Mouse (Mus musculus) kidney, embryonic 14.5 days (tissue): ENCODE data around the gene Mical2. TPM values are rescaled to one million over a fixed set of nuclear protein-coding genes. Genes with fewer than 3 reads are reported as not detected.
A peak's percentile ranks its signal among the peaks of the same experiment; 100 is the strongest.

ENCODE experiments used
- ATAC-seq: fragments of 200-750 bp; cut with Nextera tagmentation; 2 replicates; pipeline ENCODE4 v1.8.0; 2017; ENCODE audit warnings: moderate number of reproducible peaks, mild to moderate bottlenecking, moderate TSS enrichment, moderate library complexity; ENCODE audit not compliant: low FRiP score, low TSS enrichment
- H3K27ac ChIP-seq: fragments of 300-500 bp; sonication (generic); 2 replicates; pipeline ENCODE4 v1.5.1; 2014; ENCODE audit warnings: low read depth, mild to moderate bottlenecking, low read length, moderate library complexity, mixed read lengths
- H3K27me3 ChIP-seq: fragments of 300-500 bp; sonication (generic); 2 replicates; pipeline ENCODE4 v1.6.1; 2014; ENCODE audit warnings: mild to moderate bottlenecking, low read length; ENCODE audit not compliant: control insufficient read depth, insufficient read depth
- H3K36me3 ChIP-seq: fragments of 300-500 bp; sonication (generic); 2 replicates; pipeline ENCODE4 v1.6.1; 2014; ENCODE audit warnings: low read length, mixed read lengths; ENCODE audit not compliant: control insufficient read depth, insufficient read depth
- H3K4me1 ChIP-seq: fragments of 300-500 bp; sonication (generic); 2 replicates; pipeline ENCODE4 v1.6.1; 2014; ENCODE audit warnings: low read length, mixed read lengths; ENCODE audit not compliant: control insufficient read depth, insufficient read depth
- H3K4me2 ChIP-seq: fragments of 300-500 bp; sonication (generic); replicated peaks from 2 replicates; pipeline ENCODE4 v1.6.1; 2014; ENCODE audit warnings: low read depth, mild to moderate bottlenecking, low read length
- H3K4me3 ChIP-seq: fragments of 300-500 bp; sonication (generic); 2 replicates; pipeline ENCODE4 v1.5.1; 2014; ENCODE audit warnings: mild to moderate bottlenecking, low read length
- H3K9ac ChIP-seq: fragments of 300-500 bp; sonication (generic); 2 replicates; pipeline ENCODE4 v1.6.1; 2014; ENCODE audit warnings: low read depth, mild to moderate bottlenecking, low read length, moderate library complexity
- H3K9me3 ChIP-seq: fragments of 300-500 bp; sonication (generic); 2 replicates; pipeline ENCODE4 v1.6.1; 2016; ENCODE audit warnings: low read length; ENCODE audit not compliant: control insufficient read depth
- WGBS: fragments of 180-500 bp; shearing (Covaris S2); extraction: QIAGEN DNeasy Blood & Tissue Kit; methylation state at CpG from one replicate; pipeline ENCODE4 v1.1.7; 2014; 5-methylcytosine and 5-hydroxymethylcytosine counted together
- polyA plus RNA-seq: library from polyadenylated mRNA; unstranded; fragments of >200 nt; fragmentation: Nextera tagmentation; extraction: Ambion mirVana; gene quantifications from 2 replicates; pipeline ENCODE4 v1.2.1, GENCODE M21; 2014

Mical2 gene
- polyA plus RNA-seq, 1 experiment from 2014 or later: 7.7 TPM

GRCm38 (mm10) chr7:112426811-112427210 lies 201.2 kb downstream of the Mical2 start:
- Histone ChIP-seq H3K27me3 (no peaks in the 10 kb centered on the region), H3K4me2 (peak overlapping the region; percentile 68), H3K4me3 (peak overlapping the region; percentile 83; the same call in 1 of the 2 replicates), H3K36me3 (no peaks in the 10 kb centered on the region), H3K4me1 (peaks cover 8% of the 10 kb centered on the region), H3K27ac (peak overlapping the region; percentile 97; the same call in 1 of the 2 replicates), H3K9ac (no peak overlapping the region; the same call in 1 of the 2 replicates), H3K9me3 (peaks cover 6% of the 10 kb centered on the region; the same call in 1 of the 2 replicates)
- 46% methylated on average over 5 of the region's 5 CpGs for WGBS
- peak; percentile 26; the same call in 1 of the 2 replicates for ATAC-seq

- Histone ChIP-seq H3K4me1 (peaks cover 8% of the 10 kb centered on the region), H3K9ac (peak within 1 kb of the TSS; percentile 94), H3K4me3 (peak within 1 kb of the TSS; percentile 83), H3K27ac (peak within 1 kb of the TSS; percentile 97), H3K27me3 (no peaks in the 10 kb centered on the region), H3K4me2 (peak within 1 kb of the TSS; percentile 68), H3K36me3 (no peaks in the 10 kb centered on the region), H3K9me3 (peaks cover 6% of the 10 kb centered on the region; the same call in 1 of the 2 replicates)
- under 1% methylated on average over 47 of the region's 49 CpGs for WGBS
- peak; percentile 83 for ATAC-seq
These were observed 201.9 kb downstream of the Mical2 start, which contains the start of gene Parva for GRCm38 (mm10) chr7:112427357-112428157. Parva (plus strand) TSS chr7:112427505.

GRCm38 (mm10) chr7:112428158-112428535 lies 202.5 kb downstream of the Mical2 start:
- Histone ChIP-seq H3K27me3 (no peaks in the 10 kb centered on the region), H3K4me1 (peaks cover 8% of the 10 kb centered on the region), H3K9ac (peak overlapping the region; percentile 94), H3K36me3 (no peaks in the 10 kb centered on the region), H3K9me3 (peaks cover 6% of the 10 kb centered on the region; the same call in 1 of the 2 replicates), H3K4me2 (peak overlapping the region; percentile 68), H3K4me3 (peak overlapping the region; percentile 83), H3K27ac (peak overlapping the region; percentile 97)
- under 1% methylated on average over 22 of the region's 22 CpGs for WGBS
- ATAC-seq: peak; percentile 92

- H3K36me3 ChIP-seq: no peaks in the 10 kb centered on the region
- no peak overlapping the region for H3K4me3 ChIP-seq
- no peak overlapping the region for H3K4me2 ChIP-seq
- H3K27ac ChIP-seq: no peak overlapping the region
- 37% methylated on average over 3 of the region's 3 CpGs for WGBS
- no peak overlapping the region for H3K9ac ChIP-seq
- no peaks in the 10 kb centered on the region for H3K27me3 ChIP-seq
- H3K9me3 ChIP-seq: peaks cover 5% of the 10 kb centered on the region
- H3K4me1 ChIP-seq: peaks cover 25% of the 10 kb centered on the region
- no peak for ATAC-seq
These were observed 214.2 kb downstream of the Mical2 start for GRCm38 (mm10) chr7:112439846-112440245.

GRCm38 (mm10) chr7:112444152-112444984 lies 218.7 kb downstream of the Mical2 start:
- ATAC-seq: peak; percentile 80
- Histone ChIP-seq H3K9ac (no peak overlapping the region), H3K36me3 (no peaks in the 10 kb centered on the region), H3K4me2 (0 out of 2 replicates have a peak overlapping the region, but pooled peaks have one; percentile 0), H3K4me1 (peaks cover 32% of the 10 kb centered on the region), H3K27ac (no peak overlapping the region), H3K4me3 (no peak overlapping the region), H3K9me3 (no peaks in the 10 kb centered on the region), H3K27me3 (no peaks in the 10 kb centered on the region)
- WGBS: 25% methylated on average over 12 of the region's 12 CpGs

- H3K9me3 ChIP-seq: no peaks in the 10 kb centered on the region
- H3K9ac ChIP-seq: no peak overlapping the region
- 17% methylated on average over 9 of the region's 9 CpGs for WGBS
- ATAC-seq: no peak
- 0 out of 2 replicates have a peak overlapping the region, but pooled peaks have one; percentile 0 for H3K4me2 ChIP-seq
- no peak overlapping the region for H3K27ac ChIP-seq
- no peaks in the 10 kb centered on the region for H3K27me3 ChIP-seq
- H3K4me3 ChIP-seq: no peak overlapping the region
- peaks cover 32% of the 10 kb centered on the region for H3K4me1 ChIP-seq
- H3K36me3 ChIP-seq: no peaks in the 10 kb centered on the region
These were observed 219.3 kb downstream of the Mical2 start for GRCm38 (mm10) chr7:112444985-112445367.

- WGBS: 90% methylated on average over 4 of the region's 4 CpGs
- no peak overlapping the region for H3K4me3 ChIP-seq
- no peak for ATAC-seq
These were observed 220.8 kb downstream of the Mical2 start for GRCm38 (mm10) chr7:112446498-112446897.

GRCm38 (mm10) chr7:112449954-112450700 lies 224.5 kb downstream of the Mical2 start:
- Histone ChIP-seq H3K9me3 (no peaks in the 10 kb centered on the region), H3K4me1 (peaks cover 17% of the 10 kb centered on the region), H3K36me3 (no peaks in the 10 kb centered on the region), H3K4me3 (no peak overlapping the region), H3K27ac (no peak overlapping the region), H3K4me2 (no peak overlapping the region), H3K9ac (no peak overlapping the region), H3K27me3 (no peaks in the 10 kb centered on the region)
- 91% methylated on average over 8 of the region's 8 CpGs for WGBS
- ATAC-seq: no peak

More at GRCm38 (mm10) chr7:112446498-112446897, 220.8 kb downstream of the Mical2 start:
- Histone ChIP-seq H3K4me2 (no peak overlapping the region), H3K27ac (no peak overlapping the region), H3K36me3 (no peaks in the 10 kb centered on the region), H3K4me1 (peaks cover 29% of the 10 kb centered on the region), H3K9ac (no peak overlapping the region), H3K27me3 (no peaks in the 10 kb centered on the region), H3K9me3 (no peaks in the 10 kb centered on the region)
